Mouse (Mus musculus) CD8-positive naive resting alpha-beta T cell, adult 57 days (primary cell): ENCODE results near the gene Letm1. TPM values are rescaled to one million over a fixed set of nuclear protein-coding genes. Genes with fewer than 3 reads are reported as not detected.

Experiments used
- total RNA-seq: library from RNA; stranded (reverse); gene quantifications from one replicate; pipeline ENCODE4 v1.2.4, GENCODE M21; 2023

The Letm1 gene
- 70.8 TPM for total RNA-seq

DNA sequence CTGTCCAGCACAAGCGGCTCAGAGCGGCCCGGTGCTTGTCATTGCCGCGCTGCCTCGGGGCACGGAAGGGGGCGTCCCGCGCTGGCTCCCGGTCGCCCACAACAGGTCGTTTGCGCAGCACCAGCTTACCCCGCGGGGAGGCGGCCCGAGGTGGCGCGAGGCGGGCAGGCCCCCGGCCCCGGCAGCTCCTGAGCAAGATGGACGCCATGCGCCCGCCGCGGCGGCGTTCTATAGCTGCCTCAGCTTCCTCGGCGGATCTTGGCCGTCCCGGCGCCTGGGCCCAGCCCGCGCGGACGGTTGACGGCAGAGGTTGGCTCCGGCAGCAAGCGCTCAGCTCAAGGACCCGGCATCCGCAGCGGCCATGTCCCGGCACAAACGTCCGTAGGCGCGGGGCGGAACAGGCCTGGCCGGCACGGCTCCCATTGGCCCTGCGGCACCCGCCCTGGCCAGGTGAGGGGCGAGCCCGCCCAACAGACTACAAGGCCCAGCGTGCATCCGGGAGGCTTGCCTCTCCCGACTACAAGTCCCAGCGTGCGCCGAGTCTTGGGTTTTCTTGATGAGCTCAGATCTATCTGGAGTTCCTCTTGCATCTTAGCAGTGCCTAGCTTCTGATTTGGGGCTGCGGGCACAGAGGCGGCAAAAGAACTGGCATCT is at the start of gene Letm1:
Gene Letm1, minus strand, starts transcription at position 473 of the 654 bp plus-strand sequence.

DNA sequence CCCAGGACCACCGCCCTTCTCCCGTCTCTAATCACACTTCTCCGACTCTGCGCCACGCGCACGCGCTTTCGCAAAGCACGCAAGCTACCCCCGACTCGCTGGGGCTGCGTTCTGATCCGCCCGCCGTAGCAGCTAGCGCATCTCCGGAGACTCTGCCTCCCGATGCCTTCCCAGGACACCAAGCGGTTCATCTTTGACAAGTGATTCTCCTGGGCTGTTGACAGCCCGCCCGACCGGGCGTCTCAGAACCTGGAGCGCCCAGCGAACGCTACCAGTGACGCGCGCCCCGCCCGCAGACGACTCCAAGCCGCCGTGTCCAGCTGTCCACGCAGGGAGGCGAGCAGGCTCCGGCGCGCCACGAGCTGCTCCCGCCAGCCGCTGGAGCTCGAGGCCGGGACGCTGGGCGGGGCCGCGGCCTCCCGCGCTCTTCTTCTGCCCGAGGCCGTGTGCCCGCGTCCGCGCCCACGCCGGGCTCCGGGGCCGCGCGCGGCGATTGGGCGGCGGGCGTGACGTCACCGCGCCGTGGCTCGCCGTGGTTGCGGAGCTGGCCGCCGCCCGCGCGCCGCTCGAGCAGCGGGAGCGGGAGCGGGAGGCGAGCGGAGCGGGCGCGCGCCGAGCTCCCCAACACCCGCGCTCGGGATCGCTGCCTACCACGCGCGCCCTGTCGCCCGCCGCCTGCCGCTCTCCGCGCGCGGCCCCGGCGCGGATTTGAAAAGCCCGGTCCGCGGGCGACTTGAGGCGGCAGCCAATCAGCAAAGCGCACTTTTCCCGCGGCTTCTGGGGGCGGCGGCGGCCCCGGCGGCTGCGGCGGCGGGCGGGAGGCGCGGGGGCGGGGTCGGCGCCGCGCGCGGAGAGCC is 37.5 kb upstream of the Letm1 start, which contains the start of gene Nsd2:
Gene Nsd2, plus strand, starts transcription at position 850 of the 857 bp plus-strand sequence.

DNA sequence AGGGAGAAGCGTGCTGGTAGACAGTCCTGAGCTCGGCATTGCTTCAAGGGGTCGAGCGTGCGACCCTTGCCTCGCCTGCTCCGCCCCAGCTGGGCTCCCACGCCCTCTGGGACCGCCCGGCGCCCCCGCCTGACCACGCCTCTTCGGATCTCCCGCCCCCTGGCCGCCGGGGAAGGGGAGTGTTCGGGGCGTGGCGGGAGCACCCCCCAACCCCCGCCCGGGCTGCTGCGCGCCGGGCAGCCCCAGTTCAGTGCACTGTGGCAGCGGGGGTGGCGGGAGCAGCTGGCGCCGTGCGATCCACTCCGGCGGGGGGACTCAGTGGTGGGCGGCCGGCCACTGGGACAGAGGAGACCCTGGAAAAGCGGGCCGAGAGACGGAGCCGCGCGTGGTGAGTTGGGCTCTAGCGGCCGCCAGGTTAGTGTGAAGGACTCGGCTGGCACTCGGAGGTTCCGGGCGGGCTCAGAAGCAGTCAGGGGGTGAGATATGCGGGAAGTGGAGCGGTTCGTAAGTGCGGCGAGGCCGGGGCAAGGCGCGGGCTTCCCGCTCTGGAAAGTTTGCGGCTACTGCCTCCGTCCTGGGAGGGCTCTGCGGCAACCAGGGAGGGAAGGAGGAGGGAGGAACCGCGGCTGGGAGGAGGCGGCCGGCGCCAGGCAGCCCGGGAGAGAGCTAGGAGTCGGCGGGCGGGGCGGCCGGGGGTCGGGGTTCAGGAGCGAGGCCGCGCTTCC is 60.9 kb downstream of the Letm1 start, which contains the start of gene Fgfr3:
Gene Fgfr3, plus strand, starts transcription at position 134 of the 725 bp plus-strand sequence.

Other genes starting within 250 kb of the Letm1 start
- 39.7 TPM for gene Fam53a, start 153.2 kb downstream of the Letm1 start, total RNA-seq
- 2.1 TPM for gene Gm9903, start 152.9 kb downstream of the Letm1 start, total RNA-seq
- gene Slbp, start 130.2 kb downstream of the Letm1 start, total RNA-seq: 88.9 TPM
- gene Tacc3, start 124.7 kb downstream of the Letm1 start, total RNA-seq: 9.6 TPM
- 12.1 TPM for gene Tmem129, start 124.4 kb downstream of the Letm1 start, total RNA-seq
- gene Fgfr3, start 61.1 kb downstream of the Letm1 start, total RNA-seq: 0.15 TPM
- 22.6 TPM for gene Nsd2, start 37.9 kb upstream of the Letm1 start, total RNA-seq
- 27.7 TPM for gene Nelfa, start 153.6 kb upstream of the Letm1 start, total RNA-seq
- gene Gm1673, start 200.6 kb upstream of the Letm1 start, total RNA-seq: not detected
- not detected for gene Nat8l, start 213.2 kb upstream of the Letm1 start, total RNA-seq